Mouse (Mus musculus) bone marrow macrophage, adult 2 months (primary cell): ENCODE results near the gene Kyat3.

Source experiments
- CTCF ChIP-seq: IDR thresholded peaks from 2 replicates; pipeline ENCODE4 v1.5.1; 2012; ENCODE audit warnings: low read depth, mild to moderate bottlenecking, low read length, moderate library complexity
- POLR2A ChIP-seq: IDR thresholded peaks from 2 replicates; pipeline ENCODE4 v1.6.1; 2012; ENCODE audit warnings: mild to moderate bottlenecking, low read depth, low read length, borderline replicate concordance

DNA sequence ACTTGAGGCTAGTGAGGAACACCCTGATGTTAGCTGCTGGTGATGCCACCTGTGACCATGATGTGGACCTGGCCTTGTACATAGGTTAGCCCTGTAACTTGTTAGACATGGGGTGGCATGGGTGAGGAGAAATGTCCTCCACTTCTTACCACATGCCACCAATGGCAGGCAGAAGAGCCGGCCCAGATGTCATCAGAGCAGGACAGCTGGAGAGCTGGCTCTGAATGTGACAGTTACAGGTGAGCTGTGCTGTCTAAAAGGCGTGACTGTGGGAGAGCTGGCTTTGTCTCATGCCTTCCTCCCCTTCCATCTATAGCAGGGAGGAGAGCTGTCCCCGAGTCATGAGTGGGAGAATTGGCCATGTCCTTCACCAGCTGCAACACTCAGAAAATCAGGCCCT is 94.7 kb downstream of the Kyat3 start:
- no peak for TF ChIP-seq POLR2A
- no peak for TF ChIP-seq CTCF
